Mouse (Mus musculus) stomach, embryonic 15.5 days (tissue): ENCODE measurements around the gene Tmem11. TPM values are rescaled to one million over a fixed set of nuclear protein-coding genes. Genes with fewer than 3 reads are reported as not detected.
A peak's percentile ranks its signal among the peaks of the same experiment; 100 is the strongest.
"Not testable (repeated sequence)": the region's sequence is repeated elsewhere in the genome, so short reads cannot be mapped to it uniquely, and the experiment has no call there.

Experiments used
- ATAC-seq: fragments of 200-750 bp; cut with Nextera tagmentation; 2 replicates; pipeline ENCODE4 v1.8.0; 2017; ENCODE audit warnings: low read depth, moderate number of reproducible peaks, moderate TSS enrichment; ENCODE audit not compliant: insufficient read depth, low FRiP score
- H3K27ac ChIP-seq: fragments of 300-500 bp; sonication (generic); 2 replicates; pipeline ENCODE4 v1.5.1; 2015; ENCODE audit warnings: mild to moderate bottlenecking, inconsistent platforms
- H3K27me3 ChIP-seq: fragments of 300-500 bp; sonication (generic); replicated peaks from 2 replicates; pipeline ENCODE4 v1.6.1; 2015; ENCODE audit warnings: inconsistent platforms
- H3K36me3 ChIP-seq: fragments of 300-500 bp; sonication (generic); 2 replicates; pipeline ENCODE4 v1.6.1; 2015; ENCODE audit warnings: inconsistent platforms
- H3K4me1 ChIP-seq: fragments of 300-500 bp; sonication (generic); 2 replicates; pipeline ENCODE4 v1.6.1; 2015; ENCODE audit warnings: inconsistent platforms
- H3K4me2 ChIP-seq: fragments of 300-500 bp; sonication (generic); 2 replicates; pipeline ENCODE4 v1.6.1; 2015; ENCODE audit warnings: mild to moderate bottlenecking, inconsistent platforms
- H3K4me3 ChIP-seq: fragments of 300-500 bp; sonication (generic); replicated peaks from 2 replicates; pipeline ENCODE4 v1.5.1; 2015; ENCODE audit warnings: inconsistent platforms
- H3K9ac ChIP-seq: fragments of 300-500 bp; sonication (generic); 2 replicates; pipeline ENCODE4 v1.6.1; 2015; ENCODE audit warnings: inconsistent platforms
- H3K9me3 ChIP-seq: fragments of 300-500 bp; sonication (generic); 2 replicates; pipeline ENCODE4 v1.6.1; 2016; ENCODE audit warnings: inconsistent platforms
- WGBS: fragments of 180-500 bp; shearing (Covaris S2); methylation state at CpG from one replicate; pipeline ENCODE4 v1.1.7; 2015; 5-methylcytosine and 5-hydroxymethylcytosine counted together
- polyA plus RNA-seq: library from polyadenylated mRNA; unstranded; fragments of >200 nt; fragmentation: Nextera tagmentation; extraction: Ambion mirVana; gene quantifications from 2 replicates; pipeline ENCODE4 v1.2.1, GENCODE M21; 2015

Tmem11 gene
- polyA plus RNA-seq, 1 experiment from 2014 or later = 60.8 TPM

GRCm38 (mm10) chr11:60880559-60880958 lies 1.5 kb upstream of the Tmem11 start:
- Histone ChIP-seq H3K27ac (no peak overlapping the region), H3K9ac (no peak overlapping the region), H3K4me1 (peaks cover 18% of the 10 kb centered on the region), H3K27me3 (no peaks in the 10 kb centered on the region), H3K4me3 (no peak overlapping the region), H3K9me3 (no peaks in the 10 kb centered on the region), H3K4me2 (no peak overlapping the region), H3K36me3 (no peaks in the 10 kb centered on the region)
- 91% methylated on average over 4 of the region's 4 CpGs for WGBS
- ATAC-seq = no peak

GRCm38 (mm10) chr11:60879423-60879822 lies 351 bp upstream of the Tmem11 start:
- peak overlapping the region; percentile 100 for H3K4me3 ChIP-seq
- H3K36me3 ChIP-seq = no peaks in the 10 kb centered on the region
- H3K9me3 ChIP-seq = no peaks in the 10 kb centered on the region
- WGBS = 1% methylated on average over 11 of the region's 11 CpGs
- ATAC-seq = no peak
- H3K4me2 ChIP-seq = peak overlapping the region; percentile 59
- peak overlapping the region; percentile 97 for H3K27ac ChIP-seq
- peak overlapping the region; percentile 49; the same call in 1 of the 2 replicates for H3K9ac ChIP-seq
- no peaks in the 10 kb centered on the region for H3K27me3 ChIP-seq
- peaks cover 29% of the 10 kb centered on the region for H3K4me1 ChIP-seq

- no peaks in the 10 kb centered on the region for H3K27me3 ChIP-seq
- peak; percentile 57 for ATAC-seq
- H3K9me3 ChIP-seq = no peaks in the 10 kb centered on the region
- WGBS = under 1% methylated on average over 50 of the region's 52 CpGs
- peak overlapping the region; percentile 69 for H3K4me2 ChIP-seq
- H3K4me1 ChIP-seq = peaks cover 34% of the 10 kb centered on the region
- no peaks in the 10 kb centered on the region for H3K36me3 ChIP-seq
- H3K4me3 ChIP-seq = peak overlapping the region; percentile 100
- peak overlapping the region; percentile 97 for H3K27ac ChIP-seq
- peak overlapping the region; percentile 85 for H3K9ac ChIP-seq
Observed at GRCm38 (mm10) chr11:60878056-60878612, 938 bp downstream of the Tmem11 start.

GRCm38 (mm10) chr11:60873101-60873500 lies 6.0 kb downstream of the Tmem11 start:
- no peak for ATAC-seq
- no peak overlapping the region for H3K9ac ChIP-seq
- no peaks in the 10 kb centered on the region for H3K27me3 ChIP-seq
- peak overlapping the region; percentile 45; the same call in 1 of the 2 replicates for H3K27ac ChIP-seq
- H3K9me3 ChIP-seq = no peaks in the 10 kb centered on the region
- H3K4me3 ChIP-seq = no peak overlapping the region
- H3K4me1 ChIP-seq = peaks cover 48% of the 10 kb centered on the region
- 67% methylated on average over 6 of the region's 6 CpGs for WGBS
- peaks cover 5% of the 10 kb centered on the region; the same call in 1 of the 2 replicates for H3K36me3 ChIP-seq
- no peak overlapping the region for H3K4me2 ChIP-seq

GRCm38 (mm10) chr11:60871409-60871808 lies 7.7 kb downstream of the Tmem11 start:
- ATAC-seq = no peak
- H3K4me3 ChIP-seq = no peak overlapping the region
- H3K27me3 ChIP-seq = no peaks in the 10 kb centered on the region
- peaks cover 5% of the 10 kb centered on the region; the same call in 1 of the 2 replicates for H3K36me3 ChIP-seq
- no peak overlapping the region for H3K27ac ChIP-seq
- H3K9me3 ChIP-seq = no peaks in the 10 kb centered on the region
- WGBS = 37% methylated on average over 4 of the region's 4 CpGs
- H3K4me1 ChIP-seq = peaks cover 35% of the 10 kb centered on the region
- no peak overlapping the region for H3K9ac ChIP-seq
- H3K4me2 ChIP-seq = no peak overlapping the region

DNA sequence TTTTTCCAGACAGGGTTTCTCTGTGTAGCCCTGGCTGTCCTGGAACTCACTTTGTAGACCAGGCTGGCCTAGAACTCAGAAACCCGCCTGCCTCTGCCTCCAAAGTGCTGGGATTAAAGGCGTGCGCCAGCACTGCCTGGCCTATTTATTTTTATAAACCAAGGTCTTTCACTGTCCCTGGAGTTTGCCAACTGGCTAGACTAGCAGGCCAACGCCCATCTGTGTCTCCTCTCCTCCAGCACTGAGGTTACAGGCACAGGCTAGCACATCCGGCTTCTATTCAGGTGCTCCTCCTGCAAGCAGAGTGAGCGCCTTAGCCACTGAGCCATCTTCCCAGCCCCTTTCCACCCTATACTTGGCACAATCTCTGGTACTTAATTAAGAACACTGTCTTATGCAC lies 9.6 kb downstream of the Tmem11 start:
- not testable (repeated sequence) for H3K36me3 ChIP-seq, H3K9me3 ChIP-seq, ATAC-seq, H3K4me2 ChIP-seq, H3K27me3 ChIP-seq, H3K4me3 ChIP-seq, H3K27ac ChIP-seq, H3K9ac ChIP-seq
- peaks cover 20% of the 10 kb centered on the region for H3K4me1 ChIP-seq
- WGBS = 92% methylated on average over 6 of the region's 6 CpGs

DNA sequence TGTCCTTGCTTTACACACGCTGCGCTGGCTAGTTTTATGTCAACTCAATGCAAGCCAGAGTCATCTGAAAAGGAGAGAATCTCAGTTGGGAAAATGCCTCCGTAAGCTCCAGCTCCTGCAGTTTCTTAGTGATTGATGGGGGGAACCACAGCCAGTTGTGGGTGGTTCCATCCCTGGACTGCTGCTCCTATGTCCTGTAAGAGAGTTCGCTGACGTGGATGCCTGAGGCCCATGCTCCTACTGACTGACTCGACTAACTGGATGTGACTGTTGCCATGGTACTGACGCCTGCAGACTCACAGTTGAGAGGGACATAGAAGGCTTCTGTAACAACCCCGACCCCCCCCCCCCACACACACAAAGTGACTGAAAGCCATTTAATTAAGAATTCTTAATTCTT lies 11.2 kb downstream of the Tmem11 start:
- Histone ChIP-seq H3K27me3 (no peaks in the 10 kb centered on the region), H3K27ac (no peak overlapping the region), H3K4me3 (no peak overlapping the region), H3K9me3 (no peaks in the 10 kb centered on the region), H3K9ac (no peak overlapping the region), H3K36me3 (peaks cover 14% of the 10 kb centered on the region), H3K4me2 (no peak overlapping the region), H3K4me1 (peaks cover 11% of the 10 kb centered on the region; the same call in 1 of the 2 replicates)
- WGBS = 60% methylated on average over 8 of the region's 8 CpGs
- no peak for ATAC-seq

- Histone ChIP-seq H3K36me3 (peaks cover 14% of the 10 kb centered on the region), H3K4me1 (peaks cover 7% of the 10 kb centered on the region; the same call in 1 of the 2 replicates), H3K9me3 (no peaks in the 10 kb centered on the region), H3K9ac (no peak overlapping the region), H3K27me3 (no peaks in the 10 kb centered on the region), H3K4me3 (no peak overlapping the region), H3K4me2 (no peak overlapping the region), H3K27ac (no peak overlapping the region)
- 86% methylated on average over 3 of the region's 3 CpGs for WGBS
- no peak for ATAC-seq
Observed at GRCm38 (mm10) chr11:60867456-60867855, 11.6 kb downstream of the Tmem11 start.

DNA sequence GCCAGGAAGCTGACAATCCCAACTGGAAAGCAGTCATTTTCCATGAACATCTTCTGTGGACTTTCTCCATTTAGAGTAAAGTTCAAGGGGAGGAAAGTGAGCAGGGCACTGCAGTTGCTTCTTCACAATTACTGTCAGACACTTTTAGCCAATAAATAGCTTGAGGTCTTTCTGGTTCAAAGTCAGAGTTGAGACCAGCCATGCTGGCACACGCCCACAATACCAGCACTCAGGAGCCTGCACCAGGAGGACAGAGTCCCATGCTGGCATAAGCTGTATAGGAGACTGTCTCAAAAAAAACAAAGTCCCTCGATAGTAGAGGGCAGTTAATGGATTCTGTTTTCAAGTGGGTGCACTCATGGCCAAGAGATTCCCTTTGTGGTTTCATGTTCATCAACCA lies 13.1 kb downstream of the Tmem11 start:
- no peak overlapping the region for H3K27ac ChIP-seq
- no peak for ATAC-seq
- H3K36me3 ChIP-seq = peaks cover 26% of the 10 kb centered on the region
- no peak overlapping the region for H3K4me3 ChIP-seq
- WGBS = 68% methylated on average over 2 of the region's 2 CpGs
- no peak overlapping the region for H3K4me2 ChIP-seq
- no peaks in the 10 kb centered on the region for H3K4me1 ChIP-seq
- no peaks in the 10 kb centered on the region for H3K27me3 ChIP-seq
- no peaks in the 10 kb centered on the region for H3K9me3 ChIP-seq
- no peak overlapping the region for H3K9ac ChIP-seq

- H3K4me2 ChIP-seq = no peak overlapping the region
- H3K9ac ChIP-seq = no peak overlapping the region
- WGBS = 89% methylated on average over 14 of the region's 14 CpGs
- H3K9me3 ChIP-seq = no peaks in the 10 kb centered on the region
- no peaks in the 10 kb centered on the region for H3K4me1 ChIP-seq
- H3K27me3 ChIP-seq = no peaks in the 10 kb centered on the region
- ATAC-seq = no peak
- H3K36me3 ChIP-seq = peaks cover 28% of the 10 kb centered on the region
- H3K27ac ChIP-seq = no peak overlapping the region
- no peak overlapping the region for H3K4me3 ChIP-seq
Observed at GRCm38 (mm10) chr11:60864916-60865315, 14.2 kb downstream of the Tmem11 start.

GRCm38 (mm10) chr11:60864166-60864565 lies 14.9 kb downstream of the Tmem11 start:
- H3K4me2 ChIP-seq = no peak overlapping the region
- no peaks in the 10 kb centered on the region for H3K9me3 ChIP-seq
- no peak for ATAC-seq
- WGBS = 91% methylated on average over 2 of the region's 2 CpGs
- no peak overlapping the region for H3K27ac ChIP-seq
- H3K36me3 ChIP-seq = peaks cover 30% of the 10 kb centered on the region
- no peak overlapping the region for H3K4me3 ChIP-seq
- H3K4me1 ChIP-seq = no peaks in the 10 kb centered on the region
- H3K9ac ChIP-seq = no peak overlapping the region
- H3K27me3 ChIP-seq = no peaks in the 10 kb centered on the region

DNA sequence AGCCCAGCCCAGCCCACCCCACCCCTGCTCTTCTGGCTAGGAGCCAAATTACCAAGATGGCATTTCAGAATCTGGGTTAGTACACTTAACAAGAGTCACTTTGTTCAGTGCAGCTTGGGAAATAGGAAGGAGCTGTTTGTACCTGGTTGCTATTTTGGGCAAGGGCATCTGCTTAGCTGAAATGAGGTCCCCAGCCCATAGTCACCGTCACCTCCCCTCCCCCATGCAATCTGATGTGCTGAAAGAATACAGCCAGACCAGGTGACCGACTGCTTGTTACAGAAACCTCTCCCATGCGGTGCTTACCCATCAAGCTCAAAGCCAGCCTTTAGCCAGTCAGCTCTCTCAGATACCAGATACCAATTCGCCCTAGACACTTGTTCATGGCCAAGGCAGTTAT lies 15.9 kb downstream of the Tmem11 start:
- H3K36me3 ChIP-seq = peaks cover 25% of the 10 kb centered on the region
- no peak overlapping the region for H3K4me2 ChIP-seq
- WGBS = 77% methylated on average over 4 of the region's 4 CpGs
- no peaks in the 10 kb centered on the region for H3K9me3 ChIP-seq
- no peak overlapping the region for H3K9ac ChIP-seq
- H3K4me1 ChIP-seq = no peaks in the 10 kb centered on the region
- H3K27ac ChIP-seq = no peak overlapping the region
- H3K27me3 ChIP-seq = no peaks in the 10 kb centered on the region
- no peak for ATAC-seq
- no peak overlapping the region for H3K4me3 ChIP-seq

DNA sequence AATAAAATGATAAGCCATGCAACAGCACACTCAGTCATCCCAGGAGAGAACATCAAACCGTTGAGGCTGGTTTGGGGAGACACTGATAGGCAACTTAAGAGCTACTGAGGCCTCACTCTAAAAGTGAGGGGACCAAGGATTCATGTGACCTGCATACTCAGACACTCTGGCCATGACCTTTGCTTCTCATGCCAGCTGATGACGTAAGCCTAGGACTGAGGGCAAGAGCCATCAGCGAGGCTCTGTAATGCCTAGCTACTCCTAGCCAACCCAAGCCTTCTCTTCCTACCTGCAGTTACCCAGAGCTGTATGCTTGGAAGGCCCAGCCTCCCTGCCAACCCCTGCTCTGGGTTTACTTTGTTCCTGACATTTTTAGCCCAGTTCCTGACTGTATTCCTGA lies 17.1 kb downstream of the Tmem11 start:
- ATAC-seq = no peak
- Histone ChIP-seq H3K4me1 (no peaks in the 10 kb centered on the region), H3K36me3 (peaks cover 25% of the 10 kb centered on the region), H3K4me2 (no peak overlapping the region), H3K9ac (no peak overlapping the region), H3K27ac (no peak overlapping the region), H3K9me3 (no peaks in the 10 kb centered on the region), H3K4me3 (no peak overlapping the region), H3K27me3 (no peaks in the 10 kb centered on the region)
- WGBS = 84% methylated on average over 3 of the region's 3 CpGs
